ENCODE assay signal across 26 mouse cellular contexts in the genomic region with DNA sequence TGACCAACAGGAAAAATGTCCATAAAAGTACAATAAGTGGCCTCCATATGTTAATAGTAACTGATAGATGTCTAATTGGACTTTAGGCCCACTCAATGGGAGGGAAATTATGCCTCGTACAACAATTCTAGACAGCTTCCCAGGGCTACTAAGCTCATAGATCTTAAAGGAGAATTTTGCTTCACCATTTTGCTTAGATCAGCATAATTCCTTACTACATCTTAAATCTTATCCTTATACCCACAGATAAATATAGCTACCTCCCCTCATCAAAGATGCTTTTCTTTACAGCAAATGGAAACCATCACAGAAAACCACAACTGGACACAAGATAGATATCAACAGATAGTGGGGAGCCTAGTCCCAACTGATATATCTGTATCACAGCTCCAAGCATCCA.
"Had no signal": no experiment of that assay in that cellular context is flagged by ENCODE, and none has a peak within 500 bp of the region (broad histone marks: within the 10 kb centered on the region; RNA-seq: fewer than 3 reads in every experiment).

No protein-coding gene starts in this region.

- ATAC-seq: forebrain, embryonic 13.5 days; forebrain, embryonic 14.5 days; forebrain, embryonic 15.5 days; forebrain, embryonic 16.5 days; forebrain, postnatal 0 days had no signal

- H3K9me3 ChIP-seq: embryonic facial prominence, embryonic 10.5 days; embryonic facial prominence, embryonic 12.5 days; embryonic facial prominence, embryonic 13.5 days; embryonic facial prominence, embryonic 15.5 days; forebrain, embryonic 10.5 days; forebrain, embryonic 12.5 days; forebrain, embryonic 13.5 days; forebrain, embryonic 15.5 days; heart, embryonic 10.5 days had no signal

- H3K4me1 ChIP-seq: embryonic facial prominence, embryonic 10.5 days; embryonic facial prominence, embryonic 12.5 days; embryonic facial prominence, embryonic 15.5 days; forebrain, embryonic 10.5 days; forebrain, embryonic 12.5 days; forebrain, embryonic 13.5 days; forebrain, embryonic 15.5 days; heart, embryonic 10.5 days had no signal

- H3K9ac ChIP-seq: embryonic facial prominence, embryonic 12.5 days; embryonic facial prominence, embryonic 13.5 days; embryonic facial prominence, embryonic 15.5 days; forebrain, embryonic 12.5 days; forebrain, embryonic 13.5 days; forebrain, embryonic 15.5 days; forebrain, postnatal 0 days had no signal

- DNase-seq: cerebellum, postnatal 10 days; cerebellum, postnatal 14 days; cerebellum, postnatal 25 days; cerebellum, postnatal 36 days; embryo, embryonic 11 days; forebrain, postnatal 0 days; gastrocnemius, adult 2 months; gastrocnemius, postnatal 10 days; gastrocnemius, postnatal 14 days; gastrocnemius, postnatal 25 days; gastrocnemius, postnatal 36 days; heart, adult 11 months; heart, adult 18-20 months; heart, adult 2 months had no signal

- H3K27me3 ChIP-seq: embryonic facial prominence, embryonic 12.5 days; embryonic facial prominence, embryonic 13.5 days; embryonic facial prominence, embryonic 15.5 days; forebrain, embryonic 12.5 days; forebrain, embryonic 13.5 days; forebrain, embryonic 15.5 days had no signal

- H3K4me2 ChIP-seq: embryonic facial prominence, embryonic 12.5 days; embryonic facial prominence, embryonic 13.5 days; embryonic facial prominence, embryonic 15.5 days; forebrain, embryonic 12.5 days; forebrain, embryonic 13.5 days; forebrain, embryonic 15.5 days had no signal

- H3K4me3 ChIP-seq: embryonic facial prominence, embryonic 10.5 days; embryonic facial prominence, embryonic 12.5 days; embryonic facial prominence, embryonic 13.5 days; embryonic facial prominence, embryonic 15.5 days; erythroblast, embryonic 14.5 days; forebrain, embryonic 10.5 days; forebrain, embryonic 12.5 days; forebrain, embryonic 13.5 days; forebrain, embryonic 15.5 days; gastrocnemius, adult 2 months; heart, adult 2 months; heart, embryonic 10.5 days had no signal

- H3K27ac ChIP-seq: embryonic facial prominence, embryonic 10.5 days; embryonic facial prominence, embryonic 12.5 days; embryonic facial prominence, embryonic 13.5 days; embryonic facial prominence, embryonic 15.5 days; forebrain, embryonic 10.5 days; forebrain, embryonic 12.5 days; forebrain, embryonic 13.5 days; forebrain, embryonic 15.5 days; gastrocnemius, adult 2 months; heart, adult 2 months; heart, embryonic 10.5 days had no signal

- H3K36me3 ChIP-seq: embryonic facial prominence, embryonic 10.5 days; embryonic facial prominence, embryonic 12.5 days; embryonic facial prominence, embryonic 13.5 days; embryonic facial prominence, embryonic 15.5 days; forebrain, embryonic 10.5 days; forebrain, embryonic 12.5 days; forebrain, embryonic 15.5 days; heart, embryonic 10.5 days had no signal
